Mouse (Mus musculus) hindbrain, embryonic 10.5 days (tissue): ENCODE measurements around the gene Mcm2. TPM values are rescaled to one million over a fixed set of nuclear protein-coding genes. Genes with fewer than 3 reads are reported as not detected.

ENCODE experiments used
- DNase-seq: peaks from one replicate; pipeline ENCODE4 v3.0.0-alpha.2; 2017; ENCODE audit warnings: low spot score
- H3K27ac ChIP-seq: fragments of 300-500 bp; sonication (generic); 2 replicates; pipeline ENCODE4 v1.5.1; 2016; ENCODE audit warnings: mild to moderate bottlenecking, moderate library complexity
- H3K27me3 ChIP-seq: fragments of 300-500 bp; sonication (generic); 2 replicates; pipeline ENCODE4 v1.6.1; 2016; ENCODE audit warnings: mild to moderate bottlenecking; ENCODE audit not compliant: poor library complexity, insufficient read depth, severe bottlenecking
- H3K36me3 ChIP-seq: fragments of 300-500 bp; sonication (generic); 2 replicates; pipeline ENCODE4 v1.6.1; 2016; ENCODE audit warnings: mild to moderate bottlenecking, moderate library complexity
- H3K4me1 ChIP-seq: fragments of 300-500 bp; sonication (generic); replicated peaks from 2 replicates; pipeline ENCODE4 v1.6.1; 2016; ENCODE audit warnings: mild to moderate bottlenecking
- H3K4me3 ChIP-seq: fragments of 300-500 bp; sonication (generic); 2 replicates; pipeline ENCODE4 v1.5.1; 2016; ENCODE audit warnings: mild to moderate bottlenecking, moderate library complexity
- H3K9me3 ChIP-seq: fragments of 300-500 bp; sonication (generic); 2 replicates; pipeline ENCODE4 v1.6.1; 2016; ENCODE audit warnings: mild to moderate bottlenecking, moderate library complexity
- WGBS: fragments of 180-500 bp; shearing (Covaris S2); methylation state at CpG from one replicate; pipeline ENCODE4 v1.1.7; 2016; 5-methylcytosine and 5-hydroxymethylcytosine counted together
- polyA plus RNA-seq: library from polyadenylated mRNA; unstranded; fragments of >200 nt; fragmentation: Nextera tagmentation; extraction: Ambion mirVana; gene quantifications from 2 replicates; pipeline ENCODE4 v1.2.1, GENCODE M21; 2016

The Mcm2 gene
- polyA plus RNA-seq, 1 experiment from 2014 or later, result 222 TPM

GRCm38 (mm10) chr6:88857830-88858229 is 40.8 kb downstream of the Mcm2 start:
- Histone ChIP-seq H3K27me3 (no peaks in the 10 kb centered on the region), H3K36me3 (peaks cover 64% of the 10 kb centered on the region), H3K4me1 (0 out of 2 replicates have a peak, but pooled peaks cover 3% of the 10 kb centered on the region), H3K9me3 (peaks cover 7% of the 10 kb centered on the region), H3K27ac (no peak overlapping the region), H3K4me3 (no peak overlapping the region)
- WGBS, result 88% methylated on average over 6 of the region's 6 CpGs
- no peak for DNase-seq

GRCm38 (mm10) chr6:88857249-88857648 is 41.3 kb downstream of the Mcm2 start:
- Histone ChIP-seq H3K4me3 (no peak overlapping the region), H3K4me1 (0 out of 2 replicates have a peak, but pooled peaks cover 3% of the 10 kb centered on the region), H3K9me3 (peaks cover 7% of the 10 kb centered on the region), H3K36me3 (peaks cover 64% of the 10 kb centered on the region), H3K27me3 (no peaks in the 10 kb centered on the region), H3K27ac (no peak overlapping the region)
- WGBS, result 50% methylated on average over 9 of the region's 9 CpGs
- no peak for DNase-seq

GRCm38 (mm10) chr6:88855636-88856035 is 42.9 kb downstream of the Mcm2 start:
- Histone ChIP-seq H3K36me3 (peaks cover 63% of the 10 kb centered on the region), H3K27ac (no peak overlapping the region), H3K4me3 (no peak overlapping the region), H3K4me1 (0 out of 2 replicates have a peak, but pooled peaks cover 3% of the 10 kb centered on the region), H3K27me3 (no peaks in the 10 kb centered on the region), H3K9me3 (no peaks in the 10 kb centered on the region)
- WGBS, result 19% methylated on average over 5 of the region's 5 CpGs
- DNase-seq, result peak; percentile 39

GRCm38 (mm10) chr6:88854509-88854908 is 44.1 kb downstream of the Mcm2 start:
- no peaks in the 10 kb centered on the region for H3K9me3 ChIP-seq
- no peaks in the 10 kb centered on the region for H3K27me3 ChIP-seq
- no peak overlapping the region for H3K4me3 ChIP-seq
- DNase-seq, result no peak
- H3K36me3 ChIP-seq, result peaks cover 56% of the 10 kb centered on the region
- H3K27ac ChIP-seq, result 0 out of 2 replicates have a peak overlapping the region, but pooled peaks have one; percentile 13
- 83% methylated on average over 5 of the region's 5 CpGs for WGBS
- 0 out of 2 replicates have a peak, but pooled peaks cover 3% of the 10 kb centered on the region for H3K4me1 ChIP-seq

- Histone ChIP-seq H3K27me3 (no peaks in the 10 kb centered on the region), H3K4me3 (no peak overlapping the region), H3K27ac (no peak overlapping the region), H3K4me1 (no peaks in the 10 kb centered on the region), H3K9me3 (no peaks in the 10 kb centered on the region), H3K36me3 (peaks cover 68% of the 10 kb centered on the region)
- no peak for DNase-seq
- 90% methylated on average over 7 of the region's 7 CpGs for WGBS
These were observed 48.5 kb downstream of the Mcm2 start for GRCm38 (mm10) chr6:88850034-88850433.

- DNase-seq, result no peak
- Histone ChIP-seq H3K4me1 (no peaks in the 10 kb centered on the region), H3K9me3 (no peaks in the 10 kb centered on the region), H3K27ac (no peak overlapping the region), H3K4me3 (no peak overlapping the region), H3K27me3 (no peaks in the 10 kb centered on the region), H3K36me3 (peaks cover 65% of the 10 kb centered on the region)
- WGBS, result 54% methylated on average over 4 of the region's 4 CpGs
These were observed 49.3 kb downstream of the Mcm2 start for GRCm38 (mm10) chr6:88849270-88849669.

GRCm38 (mm10) chr6:88847571-88847970 is 51.0 kb downstream of the Mcm2 start:
- DNase-seq, result no peak
- Histone ChIP-seq H3K4me3 (no peak overlapping the region), H3K9me3 (no peaks in the 10 kb centered on the region), H3K4me1 (peaks cover 13% of the 10 kb centered on the region), H3K27ac (no peak overlapping the region), H3K27me3 (no peaks in the 10 kb centered on the region; the same call in 1 of the 2 replicates), H3K36me3 (peaks cover 59% of the 10 kb centered on the region)
- WGBS, result 80% methylated on average over 2 of the region's 2 CpGs

- Histone ChIP-seq H3K27ac (no peak overlapping the region), H3K4me1 (peaks cover 32% of the 10 kb centered on the region), H3K27me3 (no peaks in the 10 kb centered on the region; the same call in 1 of the 2 replicates), H3K4me3 (no peak overlapping the region), H3K9me3 (no peaks in the 10 kb centered on the region), H3K36me3 (peaks cover 40% of the 10 kb centered on the region)
- 90% methylated on average over 7 of the region's 7 CpGs for WGBS
- DNase-seq, result no peak
These were observed 53.5 kb downstream of the Mcm2 start for GRCm38 (mm10) chr6:88844901-88845565.

- H3K36me3 ChIP-seq, result peaks cover 38% of the 10 kb centered on the region
- H3K4me1 ChIP-seq, result peaks cover 32% of the 10 kb centered on the region
- no peak overlapping the region for H3K4me3 ChIP-seq
- no peak for DNase-seq
- 0 out of 2 replicates have a peak overlapping the region, but pooled peaks have one; percentile 91 for H3K27ac ChIP-seq
- no peaks in the 10 kb centered on the region for H3K9me3 ChIP-seq
- no peaks in the 10 kb centered on the region; the same call in 1 of the 2 replicates for H3K27me3 ChIP-seq
- 75% methylated on average over 9 of the region's 9 CpGs for WGBS
These were observed 54.5 kb downstream of the Mcm2 start for GRCm38 (mm10) chr6:88843781-88844725.

GRCm38 (mm10) chr6:88843241-88843640 is 55.3 kb downstream of the Mcm2 start:
- H3K9me3 ChIP-seq, result no peaks in the 10 kb centered on the region
- WGBS, result 74% methylated on average over 7 of the region's 7 CpGs
- H3K4me3 ChIP-seq, result peak overlapping the region; percentile 70
- peaks cover 32% of the 10 kb centered on the region for H3K4me1 ChIP-seq
- peaks cover 40% of the 10 kb centered on the region for H3K36me3 ChIP-seq
- no peaks in the 10 kb centered on the region; the same call in 1 of the 2 replicates for H3K27me3 ChIP-seq
- DNase-seq, result no peak
- peak overlapping the region; percentile 91 for H3K27ac ChIP-seq

- WGBS, result under 1% methylated on average over 32 of the region's 32 CpGs
- no peak for DNase-seq
- peaks cover 32% of the 10 kb centered on the region for H3K4me1 ChIP-seq
- peak overlapping the region; percentile 91 for H3K27ac ChIP-seq
- peaks cover 45% of the 10 kb centered on the region for H3K36me3 ChIP-seq
- H3K9me3 ChIP-seq, result no peaks in the 10 kb centered on the region
- H3K27me3 ChIP-seq, result no peaks in the 10 kb centered on the region; the same call in 1 of the 2 replicates
- H3K4me3 ChIP-seq, result peak overlapping the region; percentile 70
These were observed 55.8 kb downstream of the Mcm2 start for GRCm38 (mm10) chr6:88842731-88843151.

- peaks cover 32% of the 10 kb centered on the region for H3K4me1 ChIP-seq
- no peaks in the 10 kb centered on the region for H3K9me3 ChIP-seq
- peak within 1 kb of the TSS; percentile 91 for H3K27ac ChIP-seq
- peak; percentile 99 for DNase-seq
- H3K27me3 ChIP-seq, result no peaks in the 10 kb centered on the region; the same call in 1 of the 2 replicates
- H3K36me3 ChIP-seq, result peaks cover 49% of the 10 kb centered on the region
- under 1% methylated on average over 72 of the region's 72 CpGs for WGBS
- peak within 1 kb of the TSS; percentile 70 for H3K4me3 ChIP-seq
These were observed 56.5 kb downstream of the Mcm2 start, which contains the start of gene Abtb1 for GRCm38 (mm10) chr6:88841781-88842689. Gene Abtb1 (minus strand): TSS chr6:88841984.
